Mouse (Mus musculus): ENCODE data around the gene Wdr19.

- TF ChIP-seq CTCF (IDR thresholded peaks at IDR 0.05; ENCODE audit: low read depth), result no peak
- TF ChIP-seq EP300 (optimal IDR thresholded peaks at IDR 0.05), result no peak
Observed at GRCm38 (mm10) chr5:65281216-65281615, 81.7 kb downstream of the Wdr19 start.
